Mouse (Mus musculus): ENCODE measurements around the gene Brwd1.
"Not testable (repeated sequence)": the region's sequence is repeated elsewhere in the genome, so short reads cannot be mapped to it uniquely, and the experiment has no call there.

Gene Brwd1

GRCm38 (mm10) chr16:96080524-96080923 lies 1.8 kb downstream of the Brwd1 start:
- DNase-seq, result no peak

- no peak for DNase-seq
Observed at GRCm38 (mm10) chr16:96068364-96068763, 14.0 kb downstream of the Brwd1 start.

GRCm38 (mm10) chr16:96066174-96066573 lies 16.2 kb downstream of the Brwd1 start:
- DNase-seq, result no peak

DNA sequence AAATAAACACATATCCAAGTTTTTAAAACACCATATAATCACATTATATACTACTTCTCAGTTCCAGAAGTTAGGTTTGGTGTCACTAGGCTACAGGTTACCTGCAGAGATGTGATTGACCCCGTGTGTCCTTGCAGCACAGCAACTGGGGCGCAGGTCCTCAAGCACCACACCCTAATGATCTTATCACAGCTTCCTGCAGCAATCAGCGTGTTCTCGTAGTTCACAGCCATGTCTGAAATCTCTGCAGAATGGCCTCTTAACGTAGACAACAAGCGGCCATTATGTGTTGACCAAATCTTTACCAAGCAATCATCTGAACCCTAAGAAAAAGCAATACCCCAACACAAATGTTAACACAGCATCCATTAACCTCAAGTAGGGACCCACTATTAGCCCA lies 17.7 kb downstream of the Brwd1 start:
- no peak for DNase-seq

- peak; percentile 35 to 37 for DNase-seq
Observed at GRCm38 (mm10) chr16:96044096-96044495, 38.2 kb downstream of the Brwd1 start.

GRCm38 (mm10) chr16:96040691-96041090 lies 41.6 kb downstream of the Brwd1 start:
- DNase-seq, result no peak

DNA sequence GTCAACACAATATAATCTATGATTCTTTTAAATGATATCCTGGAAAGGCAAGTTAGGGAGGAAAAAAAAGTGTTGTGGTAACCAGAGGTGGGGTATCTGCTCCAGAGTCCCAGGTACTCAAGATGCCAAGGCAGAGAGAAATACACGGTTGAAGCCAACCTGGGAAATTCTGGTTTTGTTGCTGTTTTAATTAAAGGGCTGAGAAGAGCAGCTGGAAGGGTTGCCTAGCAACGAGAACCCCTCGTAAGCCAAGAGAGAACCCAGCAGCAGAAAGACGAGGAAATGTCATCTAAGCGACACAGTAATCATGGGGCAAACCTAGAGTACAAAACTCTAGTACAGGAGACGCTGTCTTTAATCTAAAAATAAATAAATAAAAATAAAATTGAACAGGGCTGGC lies 42.8 kb downstream of the Brwd1 start:
- DNase-seq, result no peak

DNA sequence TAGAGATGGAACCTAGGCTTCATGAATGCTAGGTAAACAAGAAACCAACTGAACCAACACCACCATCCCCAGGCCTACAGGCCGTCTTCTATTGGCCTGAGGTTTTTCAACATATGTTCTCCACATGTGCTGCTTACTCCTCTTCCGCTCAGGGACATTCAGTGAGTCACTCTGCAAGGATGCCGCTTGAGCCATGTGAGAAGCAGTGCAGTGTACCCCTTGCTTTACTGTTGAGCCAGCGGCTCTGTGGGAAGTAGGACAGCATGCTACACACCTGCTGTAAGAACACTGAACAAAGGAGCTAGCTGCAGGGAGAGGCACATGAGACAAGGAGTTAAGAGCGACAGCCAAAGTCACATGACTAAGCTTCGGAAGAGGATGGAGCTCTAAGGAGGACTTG lies 47.9 kb downstream of the Brwd1 start:
- DNase-seq, result no peak

DNA sequence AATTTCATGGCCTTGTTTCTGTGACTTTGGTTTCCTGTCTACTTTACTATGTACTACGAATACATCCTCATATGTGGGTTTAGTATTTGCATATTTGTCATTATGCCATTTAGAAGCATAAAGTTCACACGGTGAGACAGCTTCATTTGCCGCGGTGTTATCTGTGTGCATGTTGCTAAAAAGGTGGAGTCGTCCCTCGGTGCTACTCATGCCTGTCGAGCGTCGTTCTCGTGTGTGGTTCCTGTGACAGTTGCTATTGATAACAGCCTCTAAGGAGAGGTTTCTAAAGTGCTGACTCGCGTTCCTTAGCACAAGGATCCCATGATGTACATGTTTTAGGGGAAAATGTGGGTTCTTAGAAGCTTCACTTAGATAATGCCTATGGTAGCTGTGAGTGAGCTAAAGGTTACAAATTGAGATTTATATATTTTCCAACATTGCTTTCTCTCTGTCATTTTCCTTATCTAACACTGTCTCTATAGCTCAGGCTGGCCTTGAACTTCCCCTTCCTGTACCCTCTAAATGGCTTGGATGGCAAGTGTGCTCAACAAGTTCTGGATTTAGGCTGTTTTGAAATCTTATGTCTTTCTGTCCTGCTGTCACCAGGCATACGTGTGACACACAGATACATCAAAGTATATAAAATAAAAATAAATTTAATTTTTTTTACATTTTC lies 49.8 kb downstream of the Brwd1 start:
- no peak for DNase-seq

- DNase-seq, result peak in 1 of 2 experiments; percentile 11
Observed at GRCm38 (mm10) chr16:96030476-96031102, 51.7 kb downstream of the Brwd1 start.

DNA sequence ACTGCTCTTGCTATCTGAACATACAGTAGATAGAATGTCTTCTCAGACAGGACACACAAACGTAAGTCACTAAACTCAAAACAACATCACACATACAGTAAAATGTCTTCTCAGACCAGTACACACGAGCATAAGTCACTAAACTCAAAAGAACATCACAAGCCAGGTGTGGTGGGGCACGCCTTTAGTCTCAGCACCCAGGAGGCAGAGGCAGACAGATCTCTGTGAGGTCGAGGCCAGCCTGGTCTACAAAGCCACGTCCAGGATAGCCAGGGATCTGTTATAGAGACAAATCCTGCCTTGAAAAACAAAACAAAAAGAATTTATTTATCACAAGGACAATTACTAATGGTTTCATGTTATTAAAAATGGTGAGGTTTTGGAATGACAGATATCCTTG lies 56.1 kb downstream of the Brwd1 start:
- DNase-seq, result no peak

DNA sequence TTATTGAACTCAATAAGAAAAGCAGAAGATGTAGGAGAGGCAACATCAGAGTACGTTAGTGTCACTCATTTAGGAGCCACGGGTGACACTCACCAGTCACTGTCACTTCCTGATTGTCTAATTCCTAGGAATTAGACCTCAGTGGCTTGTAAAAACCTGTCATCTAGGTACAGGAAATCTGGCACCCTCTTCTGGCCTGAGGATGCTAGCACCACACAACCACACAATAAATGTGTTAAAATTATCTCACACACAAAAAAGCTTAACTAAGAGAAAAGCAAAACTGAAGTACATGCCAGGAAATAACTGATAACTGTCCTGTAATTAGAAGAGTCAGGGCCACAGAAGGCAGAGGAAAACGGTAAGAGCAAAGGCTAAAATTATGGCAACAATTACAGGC lies 57.1 kb downstream of the Brwd1 start:
- no peak for DNase-seq

GRCm38 (mm10) chr16:96021045-96021444 lies 61.3 kb downstream of the Brwd1 start:
- no peak for DNase-seq

- not testable (repeated sequence) for DNase-seq
Observed at GRCm38 (mm10) chr16:96009124-96009523, 73.2 kb downstream of the Brwd1 start.

DNA sequence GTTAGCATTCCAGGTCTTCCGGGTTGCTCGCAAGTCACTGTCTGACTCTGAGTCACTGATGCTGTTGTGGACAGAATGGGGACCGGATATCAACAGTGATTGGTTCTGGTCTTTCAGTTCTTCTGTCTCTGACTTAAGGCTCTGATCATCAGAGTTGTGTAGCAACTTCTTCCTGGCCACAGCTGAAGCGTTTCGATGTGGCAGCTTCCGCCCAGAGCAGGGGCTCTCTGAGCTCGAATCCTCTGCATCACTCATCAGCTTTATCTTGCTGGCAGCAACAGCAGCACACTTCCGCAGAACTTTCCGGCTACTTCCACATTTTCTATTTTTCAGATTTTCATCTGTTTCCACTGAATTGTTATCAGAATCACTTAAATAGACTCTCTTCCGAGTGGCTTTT lies 78.0 kb downstream of the Brwd1 start:
- DNase-seq, result not testable (repeated sequence)

- DNase-seq, result no peak
Observed at GRCm38 (mm10) chr16:95999291-95999690, 83.0 kb downstream of the Brwd1 start.

GRCm38 (mm10) chr16:95996156-95996555 lies 86.2 kb downstream of the Brwd1 start:
- no peak for DNase-seq

GRCm38 (mm10) chr16:95994576-95994975 lies 87.8 kb downstream of the Brwd1 start:
- DNase-seq, result not testable (repeated sequence)

- no peak for DNase-seq
Observed at GRCm38 (mm10) chr16:95992596-95992995, 89.7 kb downstream of the Brwd1 start.

DNA sequence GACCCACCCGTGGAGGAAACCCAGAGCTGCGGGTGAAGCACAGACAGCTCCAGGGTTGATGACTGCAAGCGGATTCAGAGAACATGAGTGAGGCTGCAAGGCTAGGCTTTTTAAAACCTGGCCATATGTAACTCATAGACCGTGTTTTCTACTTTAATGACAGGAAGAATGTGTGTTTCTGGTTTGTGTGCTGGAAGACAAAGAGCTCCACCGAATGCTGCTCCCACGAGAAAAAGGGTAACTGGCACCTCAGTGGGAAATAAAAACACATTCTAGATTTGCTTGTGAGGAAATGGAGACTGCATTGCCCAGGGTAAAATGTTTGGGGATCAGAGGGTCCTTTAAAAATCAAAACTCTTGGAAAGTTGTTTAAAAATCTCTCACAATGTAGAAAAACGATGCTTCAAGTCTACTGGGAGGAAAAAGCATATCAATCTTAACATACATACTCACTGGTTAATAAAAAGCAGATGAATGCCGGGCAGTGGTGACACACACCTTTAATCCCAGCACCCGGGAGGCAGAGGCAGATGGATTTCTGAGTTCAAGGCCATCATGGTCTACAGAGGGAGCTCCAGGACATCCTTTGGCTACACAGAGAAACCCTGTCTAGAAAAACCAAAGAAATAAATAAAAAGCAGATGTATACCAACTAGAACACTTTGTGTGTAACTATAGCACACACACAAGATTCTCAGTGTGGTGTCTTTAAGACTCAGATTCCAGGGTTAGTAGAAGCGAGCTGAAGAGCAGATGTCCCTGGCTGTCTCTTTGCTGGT lies 91.0 kb downstream of the Brwd1 start:
- no peak for DNase-seq

DNA sequence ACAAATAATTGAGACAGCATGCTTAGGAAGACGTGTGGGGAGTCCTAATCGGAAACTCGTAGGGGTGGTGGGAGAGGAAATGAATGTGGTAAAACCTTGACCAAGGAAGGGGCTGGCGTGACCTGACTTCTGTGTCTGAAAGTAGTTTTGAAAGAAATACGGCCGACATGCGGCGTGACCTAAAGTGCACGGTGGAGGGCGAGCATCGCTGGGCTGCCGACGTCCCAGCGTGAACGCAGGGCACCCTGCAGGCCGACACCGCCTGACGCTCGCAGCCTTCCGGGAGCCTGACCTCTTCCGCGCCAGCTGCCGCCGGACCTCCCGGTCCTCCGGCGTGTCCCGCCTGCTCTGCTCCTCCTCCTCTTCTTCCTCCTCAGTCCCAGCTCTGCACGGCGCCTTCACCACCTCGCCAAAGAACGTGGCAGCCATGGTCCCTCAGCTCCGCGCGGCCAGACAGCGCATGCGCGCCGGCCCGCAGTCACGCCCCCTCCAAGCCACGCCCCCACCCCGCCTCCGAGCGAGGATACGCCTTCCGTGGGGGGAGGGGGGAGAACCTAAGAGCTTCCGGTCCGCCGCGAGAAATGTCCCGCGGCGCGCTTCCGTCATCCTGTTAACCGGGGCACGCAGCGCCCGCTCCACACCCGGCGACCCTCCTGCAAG lies 91.7 kb downstream of the Brwd1 start, which contains the start of gene Psmg1:
Psmg1 (minus strand) TSS at position 499 of the 660 bp plus-strand sequence.
- peak; percentile 98 for DNase-seq

- DNase-seq, result no peak
Observed at GRCm38 (mm10) chr16:95984911-95985310, 97.4 kb downstream of the Brwd1 start.

GRCm38 (mm10) chr16:95983601-95984000 lies 98.7 kb downstream of the Brwd1 start:
- no peak for DNase-seq

Measured in cerebellum, postnatal 36 days (tissue).